Mouse (Mus musculus) liver, postnatal 0 days (tissue): ENCODE results near the gene 2010109A12Rik. TPM values are rescaled to one million over a fixed set of nuclear protein-coding genes. Genes with fewer than 3 reads are reported as not detected.

ENCODE experiments used
- ATAC-seq: fragments of 200-750 bp; cut with Nextera tagmentation; 2 replicates; pipeline ENCODE4 v1.8.0; 2017; ENCODE audit warnings: mild to moderate bottlenecking, moderate library complexity
- DNase-seq: peaks from one replicate; pipeline ENCODE4 v3.0.0-alpha.2; 2016
- H3K27ac ChIP-seq: fragments of 300-500 bp; sonication (generic); 2 replicates; pipeline ENCODE4 v1.5.1; 2014; ENCODE audit warnings: antibody characterized with exemption, moderate library complexity, mild to moderate bottlenecking, low read depth
- H3K27me3 ChIP-seq: fragments of 300-500 bp; sonication (generic); 2 replicates; pipeline ENCODE4 v1.6.1; 2014; ENCODE audit warnings: low read length, control low read depth, mixed read lengths; ENCODE audit not compliant: insufficient read depth
- H3K36me3 ChIP-seq: fragments of 300-500 bp; sonication (generic); replicated peaks from 2 replicates; pipeline ENCODE4 v1.6.1; 2014; ENCODE audit warnings: mild to moderate bottlenecking, control low read depth, low read length, moderate library complexity, mixed read lengths; ENCODE audit not compliant: insufficient read depth
- H3K4me1 ChIP-seq: fragments of 300-500 bp; sonication (generic); 2 replicates; pipeline ENCODE4 v1.6.1; 2014; ENCODE audit warnings: antibody characterized with exemption, mild to moderate bottlenecking, control low read depth; ENCODE audit not compliant: insufficient read depth
- H3K4me2 ChIP-seq: fragments of 300-500 bp; sonication (generic); 2 replicates; pipeline ENCODE4 v1.6.1; 2014; ENCODE audit warnings: low read depth, mild to moderate bottlenecking, low read length, moderate library complexity, mixed read lengths
- H3K4me3 ChIP-seq: fragments of 300-500 bp; sonication (generic); 2 replicates; pipeline ENCODE4 v1.5.1; 2014; ENCODE audit warnings: low read depth, low read length
- H3K9ac ChIP-seq: fragments of 300-500 bp; sonication (generic); replicated peaks from 2 replicates; pipeline ENCODE4 v1.6.1; 2014; ENCODE audit warnings: mild to moderate bottlenecking, moderate library complexity
- H3K9me3 ChIP-seq: fragments of 300-500 bp; sonication (generic); 2 replicates; pipeline ENCODE4 v1.6.1; 2016; ENCODE audit warnings: mild to moderate bottlenecking, control low read depth, low read length, mixed read lengths
- CTCF ChIP-seq: sonication (generic); IDR thresholded peaks from 2 replicates; pipeline ENCODE4 v1.5.1; 2016; ENCODE audit warnings: antibody characterized with exemption, low read depth
- EP300 ChIP-seq: IDR thresholded peaks from 2 replicates; pipeline ENCODE4 v1.6.1; 2016; ENCODE audit warnings: antibody characterized with exemption, low read depth, mild to moderate bottlenecking
- WGBS: fragments of 180-500 bp; shearing (Covaris S2); extraction: QIAGEN DNeasy Blood & Tissue Kit; methylation state at CpG from one replicate; pipeline ENCODE4 v1.1.7; 2014; ENCODE audit not compliant: insufficient replicate concordance; 5-methylcytosine and 5-hydroxymethylcytosine counted together
- polyA plus RNA-seq: library from polyadenylated mRNA; unstranded; fragments of >200 nt; fragmentation: Nextera tagmentation; extraction: Ambion mirVana; gene quantifications from 2 replicates; pipeline ENCODE4 v1.2.1, GENCODE M21; 2015

Gene 2010109A12Rik
- polyA plus RNA-seq, 1 experiment from 2014 or later, result 2.0 TPM

GRCm38 (mm10) chr5:93174675-93175074 lies 31.6 kb upstream of the 2010109A12Rik start:
- no peak for DNase-seq

DNA sequence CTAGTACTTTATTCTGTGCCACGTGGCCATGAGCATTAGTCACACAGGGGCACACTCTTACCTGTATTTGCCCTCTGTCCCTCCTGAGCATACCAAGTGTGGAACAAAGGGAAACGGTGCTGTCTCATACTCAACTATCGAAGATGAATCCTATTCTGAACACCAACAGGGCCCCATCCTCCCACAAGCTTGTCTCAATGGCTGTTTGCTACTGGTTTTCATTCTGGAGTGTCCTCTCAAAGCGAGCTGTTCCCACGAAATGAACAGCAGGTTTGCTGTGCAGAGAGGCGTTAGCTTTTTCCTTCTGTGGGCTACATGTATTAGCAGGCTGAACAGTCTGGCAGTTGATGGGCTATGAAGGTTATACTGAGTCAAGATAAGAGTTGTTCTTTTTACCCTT lies 27.7 kb upstream of the 2010109A12Rik start:
- Histone ChIP-seq H3K36me3 (peaks cover 23% of the 10 kb centered on the region), H3K4me1 (no peaks in the 10 kb centered on the region), H3K9me3 (no peaks in the 10 kb centered on the region), H3K9ac (no peak overlapping the region), H3K4me2 (no peak overlapping the region), H3K27ac (no peak overlapping the region; the same call in 1 of the 2 replicates), H3K4me3 (no peak overlapping the region), H3K27me3 (no peaks in the 10 kb centered on the region)
- DNase-seq, result no peak
- TF ChIP-seq CTCF (no peak), EP300 (no peak)
- 74% methylated on average over 6 of the region's 6 CpGs for WGBS
- ATAC-seq, result no peak

More at GRCm38 (mm10) chr5:93174675-93175074, 31.6 kb upstream of the 2010109A12Rik start:
- Histone ChIP-seq H3K36me3 (peaks cover 17% of the 10 kb centered on the region), H3K4me2 (no peak overlapping the region), H3K27me3 (no peaks in the 10 kb centered on the region), H3K4me1 (no peaks in the 10 kb centered on the region), H3K27ac (no peak overlapping the region), H3K9ac (no peak overlapping the region), H3K9me3 (no peaks in the 10 kb centered on the region), H3K4me3 (no peak overlapping the region)
- no peak for TF ChIP-seq CTCF
- no peak for TF ChIP-seq EP300
- 79% methylated on average over 6 of the region's 6 CpGs for WGBS
- ATAC-seq, result no peak

GRCm38 (mm10) chr5:93180252-93180651 lies 26.1 kb upstream of the 2010109A12Rik start:
- H3K4me2 ChIP-seq, result no peak overlapping the region
- ATAC-seq (no peak), DNase-seq (no peak)
- no peaks in the 10 kb centered on the region for H3K9me3 ChIP-seq
- 59% methylated on average over 2 of the region's 2 CpGs for WGBS
- no peaks in the 10 kb centered on the region for H3K4me1 ChIP-seq
- no peaks in the 10 kb centered on the region for H3K27me3 ChIP-seq
- peaks cover 32% of the 10 kb centered on the region for H3K36me3 ChIP-seq
- H3K9ac ChIP-seq, result no peak overlapping the region
- peak; percentile 69 for TF ChIP-seq CTCF
- no peak for TF ChIP-seq EP300
- H3K27ac ChIP-seq, result no peak overlapping the region
- H3K4me3 ChIP-seq, result no peak overlapping the region

DNA sequence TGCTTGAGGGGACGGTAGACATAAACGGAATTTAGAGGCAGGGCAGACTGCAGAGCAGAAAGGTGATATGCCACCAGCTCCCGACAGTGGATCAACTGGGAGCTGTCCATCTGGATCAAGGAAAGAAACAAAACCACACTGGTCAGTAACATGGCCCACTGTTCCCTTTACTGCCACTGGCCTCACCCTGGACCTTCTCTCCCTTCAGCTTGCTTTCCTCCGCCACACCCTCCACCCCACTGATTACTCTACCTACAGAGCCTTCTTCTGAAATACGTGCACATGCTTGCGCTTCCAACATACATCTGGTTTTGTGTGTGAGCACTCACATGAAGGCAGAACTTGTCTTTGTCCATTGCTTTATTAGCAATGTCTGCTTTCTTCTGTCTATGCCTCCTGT lies 23.0 kb upstream of the 2010109A12Rik start:
- Histone ChIP-seq H3K9ac (no peak overlapping the region), H3K27me3 (no peaks in the 10 kb centered on the region), H3K4me3 (no peak overlapping the region), H3K4me1 (no peaks in the 10 kb centered on the region), H3K4me2 (no peak overlapping the region), H3K9me3 (no peaks in the 10 kb centered on the region), H3K36me3 (peaks cover 53% of the 10 kb centered on the region), H3K27ac (no peak overlapping the region)
- WGBS, result 98% methylated on average over 6 of the region's 6 CpGs
- no peak for ATAC-seq
- TF ChIP-seq CTCF (no peak), EP300 (no peak)
- DNase-seq, result no peak

GRCm38 (mm10) chr5:93184548-93184947 lies 21.8 kb upstream of the 2010109A12Rik start:
- peaks cover 56% of the 10 kb centered on the region for H3K36me3 ChIP-seq

GRCm38 (mm10) chr5:93189607-93190006 lies 16.7 kb upstream of the 2010109A12Rik start:
- Histone ChIP-seq H3K4me2 (no peak overlapping the region), H3K4me3 (no peak overlapping the region), H3K27ac (no peak overlapping the region), H3K9ac (no peak overlapping the region), H3K27me3 (no peaks in the 10 kb centered on the region), H3K4me1 (no peaks in the 10 kb centered on the region), H3K9me3 (no peaks in the 10 kb centered on the region), H3K36me3 (peaks cover 37% of the 10 kb centered on the region)
- ATAC-seq, result no peak
- no peak for DNase-seq
- WGBS, result 80% methylated on average over 3 of the region's 3 CpGs
- no peak for TF ChIP-seq EP300
- TF ChIP-seq CTCF, result no peak

More at GRCm38 (mm10) chr5:93184548-93184947, 21.8 kb upstream of the 2010109A12Rik start:
- Histone ChIP-seq H3K4me3 (no peak overlapping the region), H3K27me3 (no peaks in the 10 kb centered on the region), H3K27ac (no peak overlapping the region), H3K4me1 (no peaks in the 10 kb centered on the region), H3K9ac (no peak overlapping the region), H3K4me2 (no peak overlapping the region), H3K9me3 (no peaks in the 10 kb centered on the region)
- TF ChIP-seq EP300 (no peak), CTCF (no peak)
- DNase-seq (no peak), ATAC-seq (no peak)
- WGBS, result 81% methylated on average over 6 of the region's 6 CpGs

GRCm38 (mm10) chr5:93190428-93190827 lies 15.9 kb upstream of the 2010109A12Rik start:
- DNase-seq (no peak), ATAC-seq (no peak)
- Histone ChIP-seq H3K4me1 (no peaks in the 10 kb centered on the region), H3K4me2 (no peak overlapping the region), H3K9me3 (no peaks in the 10 kb centered on the region), H3K27ac (no peak overlapping the region), H3K27me3 (no peaks in the 10 kb centered on the region), H3K4me3 (no peak overlapping the region), H3K36me3 (peaks cover 34% of the 10 kb centered on the region), H3K9ac (no peak overlapping the region)
- WGBS, result 90% methylated on average over 5 of the region's 5 CpGs
- no peak for TF ChIP-seq EP300
- no peak for TF ChIP-seq CTCF
